Mouse (Mus musculus): ENCODE results near the gene Olfr108.

DNA sequence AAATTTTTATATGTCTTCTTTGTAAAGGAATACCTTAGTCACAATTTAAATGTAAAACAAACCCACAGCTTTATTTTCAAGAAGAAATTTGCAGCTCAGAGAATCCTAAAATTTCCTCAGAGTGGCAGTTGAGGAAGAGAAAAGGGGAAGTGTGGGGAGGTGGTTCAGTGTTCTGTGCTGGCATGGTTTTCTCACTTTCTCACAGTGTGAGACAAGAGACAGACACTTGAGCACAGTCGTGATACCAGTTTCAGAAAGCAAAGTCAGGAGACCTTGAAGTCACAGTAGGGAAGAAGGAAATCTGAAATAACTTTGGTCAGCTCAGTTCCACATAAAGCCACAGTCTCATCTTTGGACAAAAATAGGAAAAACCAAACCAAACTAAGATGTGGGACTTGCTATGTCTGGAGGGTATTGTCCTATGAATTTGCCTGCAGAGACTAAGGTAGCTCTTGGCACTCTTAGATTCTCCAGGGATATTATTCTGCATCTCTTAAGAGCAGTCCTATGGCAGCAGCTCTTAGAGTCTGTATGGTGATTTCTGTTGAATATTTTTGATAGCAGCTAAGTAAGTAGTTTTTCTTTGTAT, 46.7 kb downstream of the Olfr108 start, which contains the start of gene Olfr110:
- TF ChIP-seq MAX (IDR thresholded peaks at IDR 0.05): no peak
- no peak for TF ChIP-seq CTCF (IDR thresholded peaks at IDR 0.05; ENCODE audit: control insufficient read depth, insufficient read depth, insufficient read length)

All from C2C12 (cell line).